Comparison of ENCODE assay signal across 24 mouse cellular contexts in genomic region chr13:56561129-56561528, GRCm38 (mm10). TPM values are rescaled to one million over a fixed set of nuclear protein-coding genes. Genes with fewer than 3 reads are reported as not detected.
A peak's percentile ranks its signal among the peaks of the same experiment; 100 is the strongest.
DNase-seq lines count a peak whose midpoint lies in the region; ATAC-seq and TF ChIP-seq lines count a peak whose summit lies in the region.
"Had no signal": no experiment of that assay in that cellular context is flagged by ENCODE, and none has a peak within 500 bp of the region (broad histone marks: within the 10 kb centered on the region; RNA-seq: fewer than 3 reads in every experiment).

No protein-coding gene starts in this region.

- peak; percentile 67 for DNase-seq in kidney, adult 18-20 months
- peak; percentile 92 for DNase-seq in kidney, adult 9 months
- no peak for DNase-seq in limb, embryonic 10.5 days (ENCODE audit: low spot score)
- no peak for DNase-seq in hindbrain, embryonic 10.5 days (ENCODE audit: low spot score)
- DNase-seq in midbrain, postnatal 0 days (ENCODE audit: low spot score): no peak
- DNase-seq in spleen, postnatal 36 days (ENCODE audit: low spot score in 2 of 2): no peak
- DNase-seq: B cell, adult 2 months; cerebellum, postnatal 10 days; gastrocnemius, postnatal 10 days; heart, adult 18-20 months; heart, postnatal 36 days; lung, embryonic 14.5 days; lung, postnatal 36 days; thymus, adult 18-20 months; thymus, postnatal 4 days had no signal

- no peak for TF ChIP-seq CTCF in midbrain, postnatal 0 days (IDR thresholded peaks at IDR 0.05)

- WGBS in limb, embryonic 10.5 days: 87% methylated on average over 8 of the region's 8 CpGs
- 65% methylated on average over 8 of the region's 8 CpGs for WGBS in stomach, embryonic 15.5 days
- 77% methylated on average over 8 of the region's 8 CpGs for WGBS in hindbrain, embryonic 10.5 days
- WGBS in midbrain, postnatal 0 days: 76% methylated on average over 8 of the region's 8 CpGs

- no peak overlapping the region for H3K9ac ChIP-seq in stomach, embryonic 15.5 days
- no peak overlapping the region for H3K9ac ChIP-seq in midbrain, postnatal 0 days (replicated peaks; ENCODE audit: low read length, poor library complexity, severe bottlenecking)
- H3K9ac ChIP-seq: embryonic facial prominence, embryonic 13.5 days; heart, embryonic 13.5 days; limb, embryonic 12.5 days; lung, embryonic 14.5 days; neural tube, embryonic 12.5 days had no signal

- no peak overlapping the region for H3K4me3 ChIP-seq in limb, embryonic 10.5 days
- no peak overlapping the region for H3K4me3 ChIP-seq in stomach, embryonic 15.5 days (replicated peaks)
- no peak overlapping the region for H3K4me3 ChIP-seq in hindbrain, embryonic 10.5 days
- no peak overlapping the region for H3K4me3 ChIP-seq in midbrain, postnatal 0 days (ENCODE audit: low read depth, low read length)
- H3K4me3 ChIP-seq: embryonic facial prominence, embryonic 13.5 days; heart, embryonic 13.5 days; limb, embryonic 12.5 days; neural tube, embryonic 12.5 days had no signal

- H3K4me1 ChIP-seq in limb, embryonic 10.5 days: peaks cover under 1% of the 10 kb centered on the region
- H3K4me1 ChIP-seq in stomach, embryonic 15.5 days: peaks cover 5% of the 10 kb centered on the region; the same call in 1 of the 2 replicates
- peaks cover 25% of the 10 kb centered on the region for H3K4me1 ChIP-seq in hindbrain, embryonic 10.5 days (replicated peaks)
- H3K4me1 ChIP-seq in midbrain, postnatal 0 days (ENCODE audit: insufficient read depth, low read length): no peaks in the 10 kb centered on the region
- H3K4me1 ChIP-seq: embryonic facial prominence, embryonic 13.5 days had no signal

- peak; percentile 63; the same call in 1 of the 2 replicates for ATAC-seq in stomach, embryonic 15.5 days (ENCODE audit: insufficient read depth, low FRiP score, low read depth)
- ATAC-seq in midbrain, postnatal 0 days (ENCODE audit: low FRiP score): no peak
- ATAC-seq: forebrain, embryonic 14.5 days; hindbrain, postnatal 0 days had no signal

- no peaks in the 10 kb centered on the region for H3K36me3 ChIP-seq in limb, embryonic 10.5 days
- no peaks in the 10 kb centered on the region for H3K36me3 ChIP-seq in stomach, embryonic 15.5 days
- no peaks in the 10 kb centered on the region for H3K36me3 ChIP-seq in hindbrain, embryonic 10.5 days
- no peaks in the 10 kb centered on the region for H3K36me3 ChIP-seq in midbrain, postnatal 0 days (ENCODE audit: insufficient read depth, low read length)
- H3K36me3 ChIP-seq: embryonic facial prominence, embryonic 13.5 days; heart, embryonic 13.5 days; limb, embryonic 12.5 days; neural tube, embryonic 12.5 days had no signal

- H3K9me3 ChIP-seq in limb, embryonic 10.5 days (replicated peaks): no peaks in the 10 kb centered on the region
- H3K9me3 ChIP-seq in stomach, embryonic 15.5 days: no peaks in the 10 kb centered on the region
- no peaks in the 10 kb centered on the region for H3K9me3 ChIP-seq in hindbrain, embryonic 10.5 days
- H3K9me3 ChIP-seq in midbrain, postnatal 0 days (ENCODE audit: low read length): no peaks in the 10 kb centered on the region
- H3K9me3 ChIP-seq: embryonic facial prominence, embryonic 13.5 days; heart, embryonic 13.5 days; limb, embryonic 12.5 days; neural tube, embryonic 12.5 days had no signal

- no peak overlapping the region for H3K4me2 ChIP-seq in stomach, embryonic 15.5 days
- H3K4me2 ChIP-seq in midbrain, postnatal 0 days (ENCODE audit: low read depth, low read length, poor library complexity, severe bottlenecking): no peak overlapping the region
- H3K4me2 ChIP-seq: embryonic facial prominence, embryonic 13.5 days; heart, embryonic 13.5 days; limb, embryonic 12.5 days; lung, embryonic 14.5 days; neural tube, embryonic 12.5 days had no signal

- no peaks in the 10 kb centered on the region for H3K27me3 ChIP-seq in limb, embryonic 10.5 days (ENCODE audit: low read depth, poor library complexity, severe bottlenecking)
- H3K27me3 ChIP-seq in stomach, embryonic 15.5 days (replicated peaks): no peaks in the 10 kb centered on the region
- no peaks in the 10 kb centered on the region for H3K27me3 ChIP-seq in hindbrain, embryonic 10.5 days (ENCODE audit: insufficient read depth, poor library complexity, severe bottlenecking)
- no peaks in the 10 kb centered on the region; the same call in 1 of the 2 replicates for H3K27me3 ChIP-seq in midbrain, postnatal 0 days (ENCODE audit: insufficient read depth, low read length)
- H3K27me3 ChIP-seq: embryonic facial prominence, embryonic 13.5 days; neural tube, embryonic 12.5 days had no signal

- H3K27ac ChIP-seq in limb, embryonic 10.5 days: peak overlapping the region; percentile 16; the same call in 1 of the 2 replicates
- H3K27ac ChIP-seq in stomach, embryonic 15.5 days: no peak overlapping the region
- H3K27ac ChIP-seq in hindbrain, embryonic 10.5 days: no peak overlapping the region
- H3K27ac ChIP-seq in midbrain, postnatal 0 days (ENCODE audit: low read depth, low read length): no peak overlapping the region
- H3K27ac ChIP-seq: embryonic facial prominence, embryonic 13.5 days; heart, embryonic 13.5 days; hindbrain, postnatal 0 days; limb, embryonic 12.5 days; neural tube, embryonic 12.5 days had no signal

RNA-seq across cellular contexts. Expression of gene Lect2, which starts 12.8 kb away (rescaled TPM):
- polyA plus RNA-seq in limb, embryonic 10.5 days (2016; fragmentation: Nextera tagmentation; extraction: Ambion mirVana): not detected in 2 replicates
- 6.6 and 9.4 TPM in 2 replicates for polyA plus RNA-seq in stomach, embryonic 15.5 days (2015; fragmentation: Nextera tagmentation; extraction: Ambion mirVana)
- not detected in 2 replicates for polyA plus RNA-seq in hindbrain, embryonic 10.5 days (2016; fragmentation: Nextera tagmentation; extraction: Ambion mirVana)
- not detected in 2 replicates for total RNA-seq in midbrain, postnatal 0 days (2014; rRNA removed)
- not detected in 2 replicates for polyA plus RNA-seq in midbrain, postnatal 0 days (2015; fragmentation: Nextera tagmentation; extraction: Ambion mirVana)
- total RNA-seq: gastrocnemius, postnatal 10 days; heart, adult 18-20 months; heart, postnatal 36 days; hindbrain, postnatal 0 days; layer of hippocampus, postnatal 14 days; megakaryocyte-erythroid progenitor cell, adult 5-6 weeks had no signal
- polyA plus RNA-seq: embryonic facial prominence, embryonic 13.5 days; forebrain, embryonic 14.5 days; hindbrain, postnatal 0 days; limb, embryonic 12.5 days; lung, embryonic 14.5 days; neural tube, embryonic 12.5 days had no signal

RNA-seq across cellular contexts. Expression of gene Fbxl21, which starts 38.9 kb away (rescaled TPM):
- 1.1 and 1.4 TPM in 2 replicates for polyA plus RNA-seq in limb, embryonic 10.5 days (2016; fragmentation: Nextera tagmentation; extraction: Ambion mirVana)
- polyA plus RNA-seq in stomach, embryonic 15.5 days (2015; fragmentation: Nextera tagmentation; extraction: Ambion mirVana): 1.6 and 2.5 TPM in 2 replicates
- polyA plus RNA-seq in hindbrain, embryonic 10.5 days (2016; fragmentation: Nextera tagmentation; extraction: Ambion mirVana): 1.4 and 3.2 TPM in 2 replicates
- 5.5 and 7.2 TPM in 2 replicates for total RNA-seq in midbrain, postnatal 0 days (2014; rRNA removed)
- polyA plus RNA-seq in midbrain, postnatal 0 days (2015; fragmentation: Nextera tagmentation; extraction: Ambion mirVana): 3.4 and 4.3 TPM in 2 replicates
- total RNA-seq: megakaryocyte-erythroid progenitor cell, adult 5-6 weeks had no signal

RNA-seq across cellular contexts. Expression of gene Tgfbi, which starts 48.2 kb away (rescaled TPM):
- 26.3 and 38.9 TPM in 2 replicates for polyA plus RNA-seq in limb, embryonic 10.5 days (2016; fragmentation: Nextera tagmentation; extraction: Ambion mirVana)
- 158 and 165 TPM in 2 replicates for polyA plus RNA-seq in stomach, embryonic 15.5 days (2015; fragmentation: Nextera tagmentation; extraction: Ambion mirVana)
- 38.4 and 42.9 TPM in 2 replicates for polyA plus RNA-seq in hindbrain, embryonic 10.5 days (2016; fragmentation: Nextera tagmentation; extraction: Ambion mirVana)
- 6.3 and 7.5 TPM in 2 replicates for total RNA-seq in midbrain, postnatal 0 days (2014; rRNA removed)
- 3.0 and 3.4 TPM in 2 replicates for polyA plus RNA-seq in midbrain, postnatal 0 days (2015; fragmentation: Nextera tagmentation; extraction: Ambion mirVana)

Comparison
In these comparisons a context has a peak if more than half of its experiments do, and no peak if none do; other contexts are left out.
1. DNase-seq: peak in kidney, adult 18-20 months (single experiment) and kidney, adult 9 months (single experiment); none in limb, embryonic 10.5 days (single experiment), hindbrain, embryonic 10.5 days (single experiment), midbrain, postnatal 0 days (single experiment) and spleen, postnatal 36 days (0 of 2).